Mouse (Mus musculus): ENCODE measurements around the gene Cdk8. TPM values are rescaled to one million over a fixed set of nuclear protein-coding genes. Genes with fewer than 3 reads are reported as not detected.

Cdk8 gene
- polyA plus RNA-seq, 1 experiment from 2014 or later: 34.0 TPM

DNA sequence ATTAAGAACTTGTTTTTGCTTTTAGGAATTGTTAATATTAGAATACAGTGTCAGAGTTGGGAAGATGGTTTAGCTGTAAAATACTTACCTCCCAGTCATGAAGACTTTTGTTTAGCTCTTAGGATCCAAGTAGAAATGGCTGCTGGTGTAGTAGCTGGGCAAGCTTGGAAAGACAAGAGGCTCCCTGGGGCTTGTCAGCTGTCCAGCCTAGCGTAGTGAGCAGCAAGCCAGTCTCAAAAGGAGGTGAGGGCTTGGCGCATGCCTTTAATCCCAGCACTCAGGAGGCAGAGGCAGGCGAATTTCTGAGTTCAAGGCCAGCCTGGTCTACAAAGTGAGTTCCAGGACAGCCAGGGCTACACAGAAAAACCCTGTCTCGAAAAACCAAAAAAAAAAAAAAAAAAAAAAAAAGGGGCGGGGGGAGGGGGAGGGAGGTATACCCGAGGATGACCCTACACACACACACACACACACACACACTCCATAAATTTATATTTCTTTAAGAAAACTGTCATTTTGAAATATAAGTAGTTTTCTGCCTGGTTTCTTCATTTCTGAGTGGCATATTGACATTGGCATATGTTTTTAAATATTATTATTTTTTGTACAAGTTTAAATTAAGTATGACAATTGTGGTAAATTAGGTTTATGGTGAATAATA lies 35.0 kb downstream of the Cdk8 start:
- H3K27me3 ChIP-seq: no peaks in the 10 kb centered on the region
- H3K27ac ChIP-seq (replicated peaks): no peak overlapping the region
- WGBS: 69% methylated on average over 5 of the region's 6 CpGs
- no peak overlapping the region for H3K4me3 ChIP-seq
- no peak overlapping the region for H3K9ac ChIP-seq (replicated peaks)
- no peak for ATAC-seq (ENCODE audit: low FRiP score, low read depth)
- no peaks in the 10 kb centered on the region for H3K4me1 ChIP-seq
- no peaks in the 10 kb centered on the region for H3K9me3 ChIP-seq
- peaks cover 12% of the 10 kb centered on the region; the same call in 1 of the 2 replicates for H3K36me3 ChIP-seq
- H3K4me2 ChIP-seq (replicated peaks): no peak overlapping the region

- no peak overlapping the region for H3K9ac ChIP-seq (replicated peaks)
- H3K4me1 ChIP-seq: no peaks in the 10 kb centered on the region
- H3K27ac ChIP-seq (replicated peaks): no peak overlapping the region
- WGBS: 95% methylated on average over 7 of the region's 7 CpGs
- no peaks in the 10 kb centered on the region for H3K9me3 ChIP-seq
- no peak for ATAC-seq (ENCODE audit: low FRiP score, low read depth)
- no peak overlapping the region for H3K4me2 ChIP-seq (replicated peaks)
- H3K36me3 ChIP-seq: peaks cover 18% of the 10 kb centered on the region; the same call in 1 of the 2 replicates
- no peak overlapping the region for H3K4me3 ChIP-seq
- H3K27me3 ChIP-seq: no peaks in the 10 kb centered on the region
Observed at GRCm38 (mm10) chr5:146267776-146268175, 36.7 kb downstream of the Cdk8 start.

- Histone ChIP-seq H3K36me3 (peaks cover 27% of the 10 kb centered on the region), H3K4me3 (no peak overlapping the region)
- 88% methylated on average over 9 of the region's 9 CpGs for WGBS
Observed at GRCm38 (mm10) chr5:146270593-146270992, 39.6 kb downstream of the Cdk8 start.

DNA sequence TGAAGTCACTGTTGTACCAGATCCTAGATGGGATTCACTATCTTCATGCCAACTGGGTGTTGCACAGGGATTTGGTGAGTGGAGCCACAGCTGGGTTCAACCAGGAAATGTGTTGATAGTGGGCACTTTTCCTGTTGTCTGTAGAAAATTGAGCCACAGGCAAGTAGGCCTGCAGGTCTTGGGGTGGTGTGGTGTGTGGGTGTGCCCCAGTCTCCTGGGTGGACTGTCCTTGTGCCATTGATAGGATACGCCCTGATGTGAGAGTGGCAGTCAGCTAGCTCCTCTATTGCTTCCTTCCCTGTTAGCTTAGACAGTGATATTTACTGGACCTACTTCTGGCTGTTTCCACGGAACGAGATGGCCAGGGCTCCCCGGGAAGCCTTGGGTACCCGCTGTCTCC lies 40.6 kb downstream of the Cdk8 start:
- no peak overlapping the region for H3K4me3 ChIP-seq
- no peaks in the 10 kb centered on the region for H3K27me3 ChIP-seq
- H3K9me3 ChIP-seq: no peaks in the 10 kb centered on the region
- no peak overlapping the region for H3K9ac ChIP-seq (replicated peaks)
- WGBS: 96% methylated on average over 5 of the region's 5 CpGs
- no peak for ATAC-seq (ENCODE audit: low FRiP score, low read depth)
- no peaks in the 10 kb centered on the region for H3K4me1 ChIP-seq
- H3K4me2 ChIP-seq (replicated peaks): no peak overlapping the region
- no peak overlapping the region for H3K27ac ChIP-seq (replicated peaks)
- H3K36me3 ChIP-seq: peaks cover 32% of the 10 kb centered on the region

More at GRCm38 (mm10) chr5:146270593-146270992, 39.6 kb downstream of the Cdk8 start:
- Histone ChIP-seq H3K27ac (replicated peaks) (no peak overlapping the region), H3K9me3 (no peaks in the 10 kb centered on the region), H3K27me3 (no peaks in the 10 kb centered on the region), H3K4me1 (no peaks in the 10 kb centered on the region), H3K9ac (replicated peaks) (no peak overlapping the region), H3K4me2 (replicated peaks) (no peak overlapping the region)
- ATAC-seq (ENCODE audit: low FRiP score, low read depth): no peak

- WGBS: 89% methylated on average over 4 of the region's 4 CpGs
- Histone ChIP-seq H3K9ac (replicated peaks) (no peak overlapping the region), H3K9me3 (no peaks in the 10 kb centered on the region), H3K36me3 (peaks cover 32% of the 10 kb centered on the region), H3K4me3 (no peak overlapping the region), H3K4me1 (no peaks in the 10 kb centered on the region), H3K4me2 (replicated peaks) (no peak overlapping the region), H3K27ac (replicated peaks) (no peak overlapping the region), H3K27me3 (no peaks in the 10 kb centered on the region)
- no peak for ATAC-seq (ENCODE audit: low FRiP score, low read depth)
Observed at GRCm38 (mm10) chr5:146273096-146273495, 42.1 kb downstream of the Cdk8 start.

DNA sequence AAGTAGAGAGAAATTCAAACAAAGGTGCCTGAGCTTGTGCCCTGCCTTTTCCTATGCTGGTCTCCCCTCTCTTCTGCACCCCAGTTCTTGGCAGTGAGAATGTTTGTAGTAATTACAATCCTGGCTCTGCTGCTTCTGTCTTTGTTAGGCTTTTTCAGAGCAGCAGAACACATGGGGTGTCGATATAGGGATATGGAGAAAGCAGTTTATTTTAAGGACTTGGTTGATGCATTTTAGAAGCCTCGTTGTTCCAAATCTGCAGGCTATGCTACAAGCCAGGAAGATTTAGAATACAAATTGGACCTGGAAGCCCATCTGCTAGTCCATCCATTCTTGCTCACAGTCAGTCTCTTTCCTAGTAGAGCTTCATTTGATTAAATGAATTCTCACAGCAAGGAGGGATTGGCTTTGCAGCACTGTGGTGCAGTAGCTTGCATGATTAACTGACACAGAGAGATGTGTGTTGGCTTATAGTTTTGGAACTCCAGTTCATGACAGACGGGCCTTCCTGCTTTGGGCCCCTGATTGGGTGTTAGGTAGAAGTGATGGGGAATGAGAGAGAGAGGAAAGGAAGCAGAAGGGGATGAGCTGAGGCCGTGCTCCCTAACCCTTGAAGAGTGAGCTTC lies 43.5 kb downstream of the Cdk8 start:
- Histone ChIP-seq H3K9ac (replicated peaks) (no peak overlapping the region), H3K27me3 (no peaks in the 10 kb centered on the region), H3K27ac (replicated peaks) (no peak overlapping the region), H3K9me3 (no peaks in the 10 kb centered on the region), H3K4me1 (no peaks in the 10 kb centered on the region), H3K4me2 (replicated peaks) (no peak overlapping the region), H3K36me3 (peaks cover 33% of the 10 kb centered on the region), H3K4me3 (no peak overlapping the region)
- 97% methylated on average over 4 of the region's 4 CpGs for WGBS
- no peak for ATAC-seq (ENCODE audit: low FRiP score, low read depth)

GRCm38 (mm10) chr5:146277513-146277912 lies 46.5 kb downstream of the Cdk8 start:
- no peaks in the 10 kb centered on the region for H3K27me3 ChIP-seq
- no peak overlapping the region for H3K9ac ChIP-seq (replicated peaks)
- H3K4me2 ChIP-seq (replicated peaks): no peak overlapping the region
- H3K4me1 ChIP-seq: no peaks in the 10 kb centered on the region
- no peaks in the 10 kb centered on the region for H3K9me3 ChIP-seq
- ATAC-seq (ENCODE audit: low FRiP score, low read depth): no peak
- no peak overlapping the region for H3K27ac ChIP-seq (replicated peaks)
- H3K36me3 ChIP-seq: peaks cover 19% of the 10 kb centered on the region
- no peak overlapping the region for H3K4me3 ChIP-seq
- WGBS: 92% methylated on average over 4 of the region's 4 CpGs

DNA sequence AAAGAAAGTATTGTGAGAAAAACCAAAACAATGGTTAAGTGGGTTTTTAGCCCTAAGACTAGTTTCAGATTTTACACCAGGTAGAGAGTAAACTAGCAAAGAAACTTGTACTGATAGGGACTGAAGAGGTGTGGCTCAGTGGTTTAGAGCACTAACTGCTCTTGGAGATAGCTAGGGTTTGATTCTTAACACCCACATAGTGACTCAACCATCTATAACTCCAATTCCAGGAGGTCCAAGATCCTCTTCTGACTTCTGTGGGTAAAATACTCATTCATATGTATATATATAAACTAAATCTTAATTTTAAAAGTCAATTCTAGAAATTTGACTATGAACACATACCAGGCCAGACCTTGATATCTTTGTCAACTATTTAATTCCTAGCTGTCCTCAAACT lies 49.0 kb downstream of the Cdk8 start:
- ATAC-seq (ENCODE audit: low FRiP score, low read depth): no peak
- no peak overlapping the region for H3K4me3 ChIP-seq
- peaks cover 23% of the 10 kb centered on the region for H3K36me3 ChIP-seq
- H3K27me3 ChIP-seq: no peaks in the 10 kb centered on the region
- H3K9ac ChIP-seq (replicated peaks): no peak overlapping the region
- no peak overlapping the region for H3K4me2 ChIP-seq (replicated peaks)
- no peaks in the 10 kb centered on the region for H3K4me1 ChIP-seq
- no peaks in the 10 kb centered on the region for H3K9me3 ChIP-seq
- no peak overlapping the region for H3K27ac ChIP-seq (replicated peaks)

DNA sequence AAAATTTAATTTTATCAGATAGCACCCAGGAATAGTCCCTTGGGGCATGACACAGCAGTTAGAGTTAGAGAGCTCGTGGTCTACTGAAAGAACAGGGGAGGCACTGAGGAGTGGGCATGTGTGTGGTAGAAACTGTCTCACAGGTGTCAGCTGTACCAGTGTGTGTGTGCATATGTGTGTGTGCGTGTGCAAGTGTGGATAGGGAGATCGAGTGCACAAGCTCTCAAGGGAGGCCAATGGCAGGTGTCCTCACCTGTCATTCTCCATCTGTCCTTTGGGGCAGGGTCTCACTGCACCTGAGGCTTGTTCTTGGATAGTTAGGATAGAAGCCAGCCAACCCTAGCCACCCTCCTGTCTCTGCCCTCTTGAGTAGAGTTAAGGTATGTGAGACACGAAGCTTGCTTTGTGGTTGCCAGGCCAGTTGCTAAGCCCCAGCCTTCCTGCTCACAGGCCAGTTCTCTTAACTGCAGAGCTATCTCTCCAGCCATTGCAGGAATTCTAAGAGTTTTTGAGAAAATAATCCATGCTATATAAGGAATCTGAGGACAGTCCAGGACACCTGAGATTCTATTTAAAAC lies 50.3 kb downstream of the Cdk8 start:
- H3K27me3 ChIP-seq: no peaks in the 10 kb centered on the region
- ATAC-seq (ENCODE audit: low FRiP score, low read depth): no peak

DNA sequence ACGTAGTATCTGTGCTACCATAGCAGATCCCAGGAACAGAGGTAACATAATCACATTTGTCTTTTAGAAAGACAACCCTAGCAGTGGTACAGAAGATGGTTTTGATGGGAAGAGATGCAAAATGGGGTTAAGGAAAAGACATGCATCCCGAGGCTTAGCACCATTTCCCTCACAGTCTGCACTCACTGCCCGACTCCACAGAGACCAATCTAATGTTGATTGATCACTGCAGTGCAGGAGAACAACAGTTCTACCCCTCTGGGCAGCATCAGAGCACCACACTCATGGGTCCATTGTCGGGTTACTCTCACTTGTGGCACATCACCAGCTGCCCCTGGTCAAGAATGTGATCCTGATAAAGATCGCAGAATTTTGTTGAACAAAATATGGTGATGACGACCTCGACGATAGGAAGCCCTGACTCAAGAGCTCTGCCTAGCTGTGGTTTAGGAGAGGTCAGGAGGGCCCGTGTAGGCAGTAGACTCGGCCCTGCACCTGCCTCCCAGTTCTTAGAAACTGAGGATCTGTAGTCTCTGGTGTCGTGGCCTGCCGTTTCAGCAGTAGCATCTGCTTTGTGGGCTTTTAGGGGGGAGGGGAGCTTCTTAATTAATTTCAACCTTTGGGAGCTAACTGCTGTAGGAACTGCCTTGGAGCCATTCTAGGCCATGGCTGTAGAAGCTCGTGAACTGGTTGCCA lies 51.0 kb downstream of the Cdk8 start:
- no peak for ATAC-seq (ENCODE audit: low FRiP score, low read depth)
- H3K4me3 ChIP-seq: no peak overlapping the region
- no peak overlapping the region for H3K27ac ChIP-seq (replicated peaks)
- H3K4me2 ChIP-seq (replicated peaks): no peak overlapping the region
- whole genome bisulfite sequencing: 84% methylated on average over 13 of the region's 13 CpGs
- no peaks in the 10 kb centered on the region for H3K9me3 ChIP-seq
- H3K36me3 ChIP-seq: peaks cover 29% of the 10 kb centered on the region
- no peak overlapping the region for H3K9ac ChIP-seq (replicated peaks)
- no peaks in the 10 kb centered on the region for H3K4me1 ChIP-seq
- H3K27me3 ChIP-seq: no peaks in the 10 kb centered on the region

More for the DNA sequence above, 50.3 kb downstream of the Cdk8 start:
- Histone ChIP-seq H3K9me3 (no peaks in the 10 kb centered on the region), H3K27ac (replicated peaks) (no peak overlapping the region), H3K4me3 (no peak overlapping the region), H3K4me2 (replicated peaks) (no peak overlapping the region), H3K9ac (replicated peaks) (no peak overlapping the region), H3K36me3 (peaks cover 22% of the 10 kb centered on the region), H3K4me1 (no peaks in the 10 kb centered on the region)
- 91% methylated on average over 4 of the region's 4 CpGs for WGBS

- Histone ChIP-seq H3K36me3 (peaks cover 39% of the 10 kb centered on the region), H3K9me3 (no peaks in the 10 kb centered on the region), H3K9ac (replicated peaks) (no peak overlapping the region), H3K4me1 (no peaks in the 10 kb centered on the region), H3K4me2 (replicated peaks) (no peak overlapping the region), H3K27ac (replicated peaks) (no peak overlapping the region), H3K27me3 (no peaks in the 10 kb centered on the region), H3K4me3 (no peak overlapping the region)
- WGBS: 93% methylated on average over 6 of the region's 6 CpGs
- ATAC-seq (ENCODE audit: low FRiP score, low read depth): no peak
Observed at GRCm38 (mm10) chr5:146283899-146284298, 52.9 kb downstream of the Cdk8 start.

DNA sequence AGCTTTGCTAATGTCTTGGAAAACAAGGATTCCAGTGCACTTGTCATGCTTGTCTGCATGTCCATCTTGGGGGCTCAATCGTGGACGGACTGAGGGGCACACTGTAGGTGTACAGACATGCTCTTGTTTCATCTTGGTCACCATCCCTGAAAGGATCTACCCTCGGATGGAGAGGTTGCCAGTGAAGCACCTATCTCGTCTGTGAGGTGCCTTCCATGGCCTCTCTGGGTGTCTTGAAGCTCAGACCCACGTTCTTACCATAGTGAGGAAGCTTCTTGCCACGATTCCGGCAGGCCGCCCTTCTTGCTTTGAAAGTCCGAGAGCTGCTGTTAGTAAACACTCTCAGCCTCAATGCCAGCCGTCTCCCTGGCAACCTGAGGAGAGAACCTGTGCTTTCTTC lies 56.4 kb downstream of the Cdk8 start:
- Histone ChIP-seq H3K9me3 (no peaks in the 10 kb centered on the region), H3K36me3 (peaks cover 42% of the 10 kb centered on the region), H3K4me3 (no peak overlapping the region), H3K27me3 (no peaks in the 10 kb centered on the region), H3K9ac (replicated peaks) (no peak overlapping the region), H3K4me1 (no peaks in the 10 kb centered on the region), H3K4me2 (replicated peaks) (no peak overlapping the region), H3K27ac (replicated peaks) (no peak overlapping the region)
- WGBS: 84% methylated on average over 10 of the region's 10 CpGs
- no peak for ATAC-seq (ENCODE audit: low FRiP score, low read depth)

Measured in midbrain, embryonic 12.5 days (tissue).